Mouse (Mus musculus): Measurements from ENCODE around the gene Prkcz.
"Not testable (repeated sequence)": the region's sequence is repeated elsewhere in the genome, so short reads cannot be mapped to it uniquely, and the experiment has no call there.

Prkcz gene

GRCm38 (mm10) chr4:155357601-155358000, 3.6 kb downstream of the Prkcz start:
- DNase-seq: no peak

GRCm38 (mm10) chr4:155356354-155356753, 4.8 kb downstream of the Prkcz start:
- no peak for DNase-seq

- DNase-seq: no peak
These were observed 6.6 kb downstream of the Prkcz start for GRCm38 (mm10) chr4:155354546-155354945.

GRCm38 (mm10) chr4:155354035-155354434, 7.1 kb downstream of the Prkcz start:
- DNase-seq: no peak

GRCm38 (mm10) chr4:155352581-155352980, 8.6 kb downstream of the Prkcz start:
- no peak for DNase-seq

GRCm38 (mm10) chr4:155346350-155346749, 14.8 kb downstream of the Prkcz start:
- no peak for DNase-seq

- no peak for DNase-seq
These were observed 15.6 kb downstream of the Prkcz start for GRCm38 (mm10) chr4:155345608-155345953.

GRCm38 (mm10) chr4:155344716-155345607, 16.2 kb downstream of the Prkcz start:
- no peak for DNase-seq

GRCm38 (mm10) chr4:155344299-155344600, 16.9 kb downstream of the Prkcz start:
- DNase-seq: no peak

GRCm38 (mm10) chr4:155343415-155344298, 17.5 kb downstream of the Prkcz start:
- DNase-seq: no peak

- DNase-seq: no peak
These were observed 24.7 kb downstream of the Prkcz start for GRCm38 (mm10) chr4:155336284-155337050.

GRCm38 (mm10) chr4:155332253-155332652, 28.9 kb downstream of the Prkcz start:
- DNase-seq: no peak

- not testable (repeated sequence) for DNase-seq
These were observed 32.8 kb downstream of the Prkcz start for GRCm38 (mm10) chr4:155328385-155328784.

GRCm38 (mm10) chr4:155325773-155326172, 35.4 kb downstream of the Prkcz start:
- DNase-seq: no peak

GRCm38 (mm10) chr4:155324511-155324910, 36.6 kb downstream of the Prkcz start:
- no peak for DNase-seq

GRCm38 (mm10) chr4:155323081-155323795, 37.9 kb downstream of the Prkcz start:
- DNase-seq: no peak

- DNase-seq: peak; percentile 55
These were observed 40.6 kb downstream of the Prkcz start for GRCm38 (mm10) chr4:155320281-155321244.

GRCm38 (mm10) chr4:155318266-155318665, 42.9 kb downstream of the Prkcz start:
- DNase-seq: peak; percentile 62

- DNase-seq: no peak
These were observed 46.1 kb downstream of the Prkcz start for GRCm38 (mm10) chr4:155315031-155315430.

GRCm38 (mm10) chr4:155308679-155309078, 52.5 kb downstream of the Prkcz start:
- DNase-seq: no peak

GRCm38 (mm10) chr4:155308068-155308467, 53.1 kb downstream of the Prkcz start:
- DNase-seq: peak; percentile 75
